Mouse (Mus musculus): ENCODE data around the gene Zfp704.

Zfp704 gene

DNA sequence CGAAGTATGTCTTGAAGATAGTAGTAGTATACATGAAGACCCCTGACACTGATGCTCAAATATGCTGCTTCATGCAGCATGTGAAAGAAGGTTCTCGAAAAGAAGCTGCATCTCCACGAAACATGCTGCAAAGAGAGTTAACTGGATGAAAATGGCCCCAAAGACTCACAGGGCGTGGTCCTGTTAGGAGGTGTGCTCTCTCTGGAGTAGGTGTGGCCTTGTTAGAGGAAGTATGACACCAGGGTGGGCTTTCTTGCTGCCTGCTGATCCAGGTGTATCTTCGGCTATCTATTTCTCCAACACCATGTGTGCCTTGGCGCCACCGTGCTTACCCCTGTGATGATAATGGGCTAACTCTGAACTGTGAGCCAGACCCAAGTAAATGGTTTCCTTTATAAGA is 90.9 kb downstream of the Zfp704 start:
- DNase-seq (ENCODE audit: low spot score in 2 of 2) = no peak

DNA sequence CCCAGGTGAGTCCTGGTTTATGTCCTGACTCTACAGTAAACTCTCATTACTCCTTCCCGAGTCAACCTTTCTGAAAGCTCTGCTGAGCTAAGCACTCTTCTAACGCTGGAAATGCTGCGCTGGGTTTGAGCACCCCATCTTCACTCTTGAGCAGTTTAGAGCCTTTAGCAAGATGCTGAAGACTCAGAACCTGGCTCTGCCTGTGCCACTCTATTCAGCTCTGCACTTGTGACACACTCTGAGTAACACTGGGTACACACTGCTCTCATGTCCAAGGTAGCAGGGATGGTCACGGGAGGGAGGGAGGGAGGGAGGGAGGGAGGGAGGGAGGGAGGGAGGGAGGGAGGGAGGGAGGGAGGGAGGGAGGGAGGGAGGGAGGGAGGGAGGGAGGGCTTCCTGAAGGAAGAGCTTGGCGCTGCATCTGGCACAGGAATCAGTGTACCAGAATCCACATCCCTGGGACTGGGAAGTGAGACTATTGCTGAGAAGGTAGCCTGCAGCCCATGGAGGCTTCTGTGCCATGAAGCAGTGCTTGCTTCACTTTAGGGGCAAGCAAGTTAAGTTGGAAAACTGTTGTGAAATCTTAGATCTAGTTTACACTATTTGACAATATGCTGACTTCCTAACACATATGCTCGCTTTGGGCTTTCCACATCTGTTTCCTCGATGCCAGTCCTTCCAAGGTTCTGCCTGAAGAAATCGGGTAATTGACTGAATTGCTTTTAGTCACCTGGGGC is 93.6 kb downstream of the Zfp704 start:
- DNase-seq (ENCODE audit: low spot score in 2 of 2) = no peak

DNA sequence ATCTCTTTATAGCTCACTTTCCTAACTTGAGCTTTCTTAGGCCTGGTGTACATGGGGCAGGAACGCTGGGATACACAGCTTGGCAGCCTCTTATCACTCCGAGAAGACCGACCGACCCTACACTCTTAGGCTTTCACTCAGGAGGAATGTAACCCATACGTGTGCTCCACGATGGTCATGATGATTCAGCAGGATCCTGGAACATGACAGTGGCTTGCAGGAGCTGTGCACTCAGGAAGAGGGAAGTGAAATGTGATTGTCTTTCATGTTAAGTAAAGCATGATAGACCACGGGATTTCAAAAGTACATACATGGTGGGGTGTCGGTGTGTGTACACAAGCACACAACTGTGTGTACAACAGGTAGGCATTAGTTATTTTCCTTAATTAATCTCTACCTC is 94.4 kb downstream of the Zfp704 start:
- DNase-seq (ENCODE audit: low spot score in 2 of 2) = no peak

DNA sequence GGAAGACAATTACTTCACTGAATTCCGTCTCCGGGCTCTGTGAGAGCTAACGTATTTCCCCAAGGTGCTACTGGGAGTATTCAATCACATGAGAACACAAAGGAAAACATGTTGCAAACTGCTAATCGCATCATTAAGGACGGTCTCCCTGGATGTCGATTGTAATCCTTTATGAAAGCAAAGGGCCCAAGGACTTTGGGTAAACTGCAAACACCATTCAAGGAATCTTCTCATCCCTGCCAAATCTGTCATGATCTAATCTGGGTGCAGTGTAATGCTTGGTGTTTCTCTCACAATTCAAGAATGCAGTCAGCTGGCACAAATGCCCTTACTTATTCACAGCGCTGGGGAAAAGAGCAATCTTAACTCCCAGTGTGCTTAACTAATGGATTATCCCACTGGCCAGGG is 96.2 kb downstream of the Zfp704 start:
- DNase-seq (ENCODE audit: low spot score in 2 of 2) = no peak

DNA sequence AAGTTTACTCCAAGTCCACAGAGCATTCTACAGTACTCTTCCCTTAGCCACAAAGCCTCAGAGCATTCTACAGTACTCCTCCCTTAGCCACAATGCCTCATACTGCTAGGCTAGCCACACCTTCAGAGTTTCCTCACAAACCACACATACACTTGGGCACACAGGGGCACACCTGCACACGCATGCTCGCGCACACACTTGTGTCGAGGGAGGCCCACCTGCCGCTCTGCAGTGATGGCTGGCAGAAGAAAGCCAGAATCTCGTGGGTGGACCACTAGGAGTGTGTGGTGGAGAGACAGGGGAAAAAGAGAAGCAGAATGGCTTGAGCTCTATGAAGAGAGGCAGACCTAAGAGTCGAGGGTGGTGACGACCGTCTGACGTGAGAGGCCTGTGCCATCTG is 97.7 kb downstream of the Zfp704 start:
- DNase-seq (ENCODE audit: low spot score in 2 of 2) = no peak

DNA sequence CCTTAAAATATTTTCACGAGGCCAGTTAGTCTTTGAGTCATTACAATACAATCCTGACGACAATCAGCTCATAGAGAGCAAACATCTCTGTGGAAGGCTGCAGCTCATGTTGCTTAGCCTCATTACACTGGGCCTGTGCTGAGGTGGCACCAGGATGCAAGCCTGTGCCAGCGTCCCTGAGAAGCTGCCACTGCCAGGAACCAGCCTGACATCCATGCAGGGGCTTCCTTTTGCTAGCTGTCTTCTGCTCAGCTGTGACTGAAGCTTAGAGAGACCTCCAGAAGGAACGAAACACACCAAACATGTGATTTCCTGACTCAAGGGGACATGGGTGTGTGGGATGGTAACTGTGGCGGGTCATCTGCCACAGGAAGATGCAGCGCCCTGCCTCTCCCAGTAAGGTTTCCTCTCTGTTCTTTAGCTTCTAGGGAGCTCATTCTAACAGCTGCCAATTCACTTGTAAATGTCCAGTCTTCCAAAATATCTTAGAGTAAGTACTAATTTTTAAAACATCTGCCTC is 104.1 kb downstream of the Zfp704 start:
- no peak for DNase-seq (ENCODE audit: low spot score in 2 of 2)

DNA sequence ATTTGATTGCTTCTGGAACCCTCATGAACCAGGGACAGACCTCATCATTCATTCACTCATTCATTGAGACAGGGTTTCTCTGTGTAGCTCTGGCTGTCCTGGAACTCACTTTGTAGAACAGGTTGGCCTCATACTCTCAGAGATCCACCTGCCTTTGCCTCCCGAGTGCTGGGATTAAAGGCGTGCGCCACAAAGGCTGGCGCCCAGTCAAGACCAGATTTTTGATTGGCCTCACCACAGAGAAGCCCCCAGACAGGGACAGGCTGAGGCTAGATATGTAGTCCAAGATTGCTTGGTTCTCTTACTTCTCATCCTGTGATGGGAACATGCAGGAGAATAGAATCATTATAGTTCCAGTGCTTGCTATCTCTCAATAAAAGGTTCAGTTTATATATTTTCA is 105.5 kb downstream of the Zfp704 start:
- DNase-seq (ENCODE audit: low spot score in 2 of 2) = no peak

DNA sequence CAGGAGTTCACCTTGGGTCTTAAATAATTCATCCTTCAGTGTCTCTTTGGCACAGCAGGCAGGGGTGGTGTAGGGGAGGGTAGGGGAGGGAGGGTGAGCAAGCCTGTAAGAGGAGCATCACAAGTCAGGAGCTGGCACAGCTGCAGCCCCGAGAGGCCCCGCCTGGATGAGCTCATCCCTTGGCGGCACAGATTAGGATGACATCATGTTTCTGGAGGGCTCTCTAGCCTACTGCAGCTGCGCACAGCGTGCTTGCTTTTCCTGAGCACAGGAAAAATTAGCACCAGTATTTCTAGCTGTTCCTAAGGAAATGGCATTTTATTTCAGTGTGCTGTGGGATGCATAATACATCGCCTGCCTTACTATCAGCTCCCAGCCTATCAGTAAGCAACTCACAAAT is 109.2 kb downstream of the Zfp704 start:
- peak; percentile 87 to 94 for DNase-seq (ENCODE audit: low spot score in 2 of 2)

DNA sequence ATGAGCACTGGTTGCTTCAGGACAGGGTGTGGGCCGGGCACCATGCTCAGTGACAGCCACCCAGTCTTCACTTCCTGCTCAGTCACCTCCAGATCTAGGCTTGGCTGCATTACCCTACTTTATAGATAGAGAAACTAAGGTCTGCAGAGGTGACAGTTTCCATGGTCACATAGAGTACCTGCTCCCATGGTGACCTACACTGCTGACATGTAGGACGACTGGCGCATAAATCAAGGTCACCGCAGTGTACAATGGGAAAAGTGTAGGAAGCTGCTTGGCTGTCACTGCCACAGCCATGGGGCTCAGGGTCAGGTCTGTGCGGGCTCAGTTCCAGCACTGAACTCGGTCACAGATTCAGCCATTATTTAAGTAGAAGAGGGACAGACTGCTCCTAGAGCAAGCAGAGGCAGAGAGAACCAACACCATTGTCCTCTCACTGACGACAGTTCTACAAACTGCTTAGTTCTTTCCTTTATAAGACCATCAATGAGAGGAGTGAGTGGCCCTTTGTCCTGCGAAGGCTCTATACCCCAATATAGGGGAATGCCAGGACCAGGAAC is 109.8 kb downstream of the Zfp704 start:
- peak; percentile 30 for DNase-seq (ENCODE audit: low spot score in 2 of 2)

DNA sequence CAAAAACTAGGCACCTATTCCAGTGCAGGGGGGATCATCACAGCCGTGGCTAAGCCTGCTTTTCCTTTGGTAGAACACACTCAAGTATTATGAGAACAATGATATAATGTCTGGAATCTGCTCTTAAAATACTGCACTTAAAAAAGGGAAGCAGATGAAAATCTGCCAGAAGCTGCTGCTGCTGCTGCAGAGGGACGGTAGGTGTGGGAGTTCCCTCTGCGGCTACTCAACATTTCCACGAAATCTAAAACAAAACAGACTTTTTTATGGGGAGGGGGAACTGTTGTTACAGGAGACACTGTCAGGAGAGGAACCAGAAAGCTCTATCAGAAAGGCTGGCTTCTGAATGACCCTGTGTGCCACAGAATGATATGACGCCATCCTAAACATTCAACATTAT is 110.4 kb downstream of the Zfp704 start:
- peak in 1 of 2 experiments; percentile 36 for DNase-seq (ENCODE audit: low spot score in 2 of 2)

DNA sequence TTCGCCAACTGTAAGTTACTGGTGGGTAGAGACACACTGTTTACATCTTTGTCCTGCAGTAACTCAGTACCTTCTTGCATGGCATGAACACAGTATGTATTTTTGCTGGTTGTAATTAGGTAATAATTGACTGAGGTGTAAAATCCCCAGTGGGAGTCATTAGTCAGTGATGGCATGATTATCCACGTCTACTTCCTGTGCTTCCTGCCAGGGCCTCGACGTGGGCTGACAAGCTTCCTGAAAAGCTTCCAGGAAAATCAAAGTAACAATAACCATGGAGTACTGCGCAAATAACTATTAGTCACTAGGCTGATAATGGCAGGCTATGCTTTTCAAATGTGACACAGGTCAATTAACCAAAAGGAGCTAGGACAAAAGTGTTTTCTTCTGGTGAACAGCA is 112.6 kb downstream of the Zfp704 start:
- no peak for DNase-seq (ENCODE audit: low spot score in 2 of 2)

DNA sequence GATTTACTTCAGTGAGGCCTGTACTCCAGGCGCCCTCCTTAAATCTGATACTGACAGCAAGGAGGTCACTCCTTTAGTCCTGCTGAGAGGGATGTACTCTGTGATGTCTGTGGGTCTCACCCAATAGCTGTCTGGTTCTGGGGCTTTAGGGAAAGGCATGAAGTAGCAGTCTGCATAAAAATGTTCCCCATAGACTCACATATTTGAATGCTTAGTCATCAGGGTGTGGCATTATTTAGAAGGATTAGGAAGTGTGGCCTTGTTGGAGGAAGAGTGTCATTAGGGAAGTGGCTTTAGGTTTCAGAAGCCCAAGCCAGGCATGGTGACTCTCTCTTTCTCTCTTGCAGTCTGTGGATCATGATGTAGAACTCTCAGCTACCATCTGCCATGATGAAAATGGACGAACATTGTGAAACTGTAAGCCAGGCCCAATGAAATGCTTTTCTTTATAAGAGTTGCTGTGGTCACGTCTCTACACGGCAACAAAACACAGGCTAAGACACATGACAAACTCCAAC is 118.1 kb downstream of the Zfp704 start:
- no peak for DNase-seq (ENCODE audit: low spot score in 2 of 2)

DNA sequence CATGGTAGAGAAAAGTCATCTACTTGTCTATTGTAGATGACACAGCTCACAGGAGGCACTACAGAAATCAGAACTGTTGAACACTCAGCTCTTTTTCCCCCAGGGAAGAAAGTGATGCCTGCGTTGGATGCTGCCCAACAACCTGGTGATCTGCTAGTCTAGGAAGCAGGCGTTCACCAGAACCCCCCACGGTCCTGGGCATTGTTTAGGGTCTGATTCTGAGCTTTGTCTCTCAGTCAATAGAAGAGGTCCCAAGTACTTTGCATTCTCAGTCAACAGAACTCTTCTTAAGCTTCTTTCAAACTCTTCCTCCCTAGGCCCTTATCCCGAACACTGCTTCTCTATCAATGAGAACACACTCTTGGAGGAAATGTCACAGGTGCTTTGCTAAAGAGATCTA is 122.2 kb downstream of the Zfp704 start:
- no peak for DNase-seq (ENCODE audit: low spot score in 2 of 2)

DNA sequence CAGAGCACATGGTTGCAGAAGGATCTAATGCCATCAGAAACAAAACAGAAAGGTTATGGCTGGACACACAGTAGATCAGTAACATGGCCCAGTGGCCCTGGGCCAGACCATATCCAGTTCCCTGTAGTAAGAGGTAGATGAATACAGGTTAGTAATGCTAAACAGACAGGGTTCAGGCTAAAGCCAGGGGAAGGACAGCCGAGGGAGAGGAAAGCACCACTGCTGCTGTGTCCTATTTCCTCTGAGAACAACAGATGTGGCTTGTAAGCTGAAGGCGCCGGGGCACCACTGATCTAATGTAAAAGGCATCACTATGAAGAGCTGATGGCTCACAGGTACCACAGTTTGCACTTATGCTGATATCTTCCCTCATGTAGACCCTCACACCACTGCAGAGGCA is 124.4 kb downstream of the Zfp704 start:
- DNase-seq (ENCODE audit: low spot score in 2 of 2) = no peak

DNA sequence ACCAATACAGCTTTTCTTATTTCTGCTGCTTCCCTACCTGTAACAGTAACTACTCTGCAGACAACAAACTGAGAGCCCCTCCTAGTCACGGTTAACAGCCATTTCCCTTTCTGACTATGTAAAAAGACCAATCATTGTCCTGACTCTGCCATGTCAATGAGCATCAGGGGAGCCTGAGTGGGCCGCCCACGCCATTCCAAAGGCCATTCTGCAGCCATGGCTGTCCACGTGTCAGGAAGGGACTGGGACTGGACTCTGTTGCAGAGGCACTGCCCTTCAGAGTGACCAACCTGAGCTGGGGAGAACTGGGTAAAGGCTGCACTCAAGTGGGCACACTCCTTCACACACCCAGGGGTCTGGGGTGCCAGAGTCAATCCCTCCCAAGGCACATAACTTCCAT is 127.9 kb downstream of the Zfp704 start:
- no peak for DNase-seq (ENCODE audit: low spot score in 2 of 2)

DNA sequence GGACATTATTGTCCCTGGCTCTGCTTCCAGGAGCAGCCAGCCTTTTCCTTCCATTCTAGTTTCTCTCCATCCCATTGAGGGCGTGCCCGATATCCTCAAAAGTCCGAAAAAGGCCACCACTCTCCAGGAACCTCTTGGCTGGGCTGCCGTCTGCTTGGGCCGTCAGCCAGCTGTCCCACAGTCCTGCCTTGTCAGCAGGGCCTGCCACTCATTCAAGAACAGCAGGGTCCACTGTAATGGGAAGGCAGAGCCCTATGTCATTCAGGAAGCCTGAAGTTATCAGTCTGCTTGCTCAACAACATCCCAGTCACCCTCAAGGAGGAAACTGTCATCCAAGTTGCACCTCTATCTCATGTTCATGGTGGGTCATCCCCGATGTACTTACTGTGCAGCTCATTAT is 128.5 kb downstream of the Zfp704 start:
- DNase-seq (ENCODE audit: low spot score in 2 of 2) = no peak

DNA sequence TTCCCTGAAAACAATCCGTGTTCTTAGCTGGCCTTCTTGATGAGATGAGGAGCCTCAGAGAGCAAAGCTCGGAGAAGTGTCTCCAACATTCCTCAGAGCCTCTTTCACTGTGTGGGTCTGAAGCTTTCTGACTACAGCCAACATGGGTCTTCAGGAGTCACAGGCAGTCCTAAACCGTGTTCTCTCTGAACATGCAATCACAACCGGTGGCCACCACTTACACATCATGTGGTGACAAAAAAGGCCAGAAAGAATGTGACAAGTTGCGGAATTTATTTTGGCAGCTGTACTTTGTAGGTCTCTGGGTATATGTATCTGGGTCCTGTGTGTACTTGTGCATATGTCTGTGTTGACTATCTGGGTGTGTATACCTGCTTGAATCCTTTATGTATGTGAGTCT is 128.9 kb downstream of the Zfp704 start:
- no peak for DNase-seq (ENCODE audit: low spot score in 2 of 2)

DNA sequence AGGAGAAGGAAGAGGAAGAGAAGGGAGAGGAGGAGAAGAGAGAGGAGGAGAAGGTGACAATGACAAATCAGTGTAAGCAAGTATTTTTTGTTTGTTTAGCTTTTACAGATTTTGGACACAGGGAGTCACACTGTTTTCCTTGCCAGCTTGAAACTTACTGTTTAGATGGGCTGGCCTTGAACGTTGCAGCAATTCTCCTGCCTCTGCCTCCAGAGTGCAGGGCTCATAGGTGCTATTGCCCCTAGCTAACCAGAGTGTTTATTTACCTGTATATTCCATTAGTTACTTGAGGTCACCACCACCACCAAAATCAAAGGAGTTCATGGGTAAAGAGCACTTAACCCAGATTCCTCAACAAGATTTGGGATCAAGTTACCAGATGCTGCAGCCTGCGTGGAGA is 132.5 kb downstream of the Zfp704 start:
- DNase-seq (ENCODE audit: low spot score in 2 of 2) = no peak

DNA sequence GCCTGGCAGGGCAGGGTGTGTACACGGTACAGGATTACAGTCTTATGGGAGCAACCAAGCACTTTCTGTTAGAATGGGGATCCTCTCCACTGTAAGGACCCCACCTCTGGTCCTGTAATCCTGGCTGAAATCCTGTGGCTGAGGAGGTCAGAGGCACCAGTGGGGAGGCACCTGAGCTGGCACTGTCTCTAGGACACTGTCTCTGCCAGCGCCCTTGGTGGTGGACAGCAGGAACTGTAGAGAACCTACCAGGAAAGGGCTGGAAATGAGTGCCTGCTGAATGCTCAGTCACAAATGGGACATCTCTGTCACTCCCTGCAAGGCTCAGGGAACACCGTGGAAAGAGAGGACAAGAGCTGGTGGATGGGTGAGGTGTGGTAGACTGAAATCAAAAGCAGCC is 133.5 kb downstream of the Zfp704 start:
- no peak for DNase-seq (ENCODE audit: low spot score in 2 of 2)

DNA sequence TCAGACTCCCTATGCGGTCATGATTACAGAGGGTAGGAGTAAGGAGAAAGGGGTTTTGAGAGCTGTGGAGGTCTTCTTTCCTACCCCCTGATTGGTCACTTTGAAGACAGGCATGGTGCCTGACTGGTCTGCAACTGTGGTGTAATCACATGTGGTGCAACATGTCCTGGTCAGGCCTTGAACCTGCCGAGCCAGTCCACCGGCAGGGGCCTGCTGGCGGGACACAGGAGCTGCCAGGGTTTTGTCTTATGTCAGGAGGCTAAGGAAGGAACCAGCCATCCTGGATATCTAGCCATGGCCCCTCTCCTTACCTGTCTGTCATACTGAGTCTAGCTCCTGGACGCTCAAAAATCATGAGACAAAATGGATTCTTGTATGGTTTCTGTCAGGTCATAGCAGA is 134.4 kb downstream of the Zfp704 start:
- DNase-seq (ENCODE audit: low spot score in 2 of 2) = no peak

DNA sequence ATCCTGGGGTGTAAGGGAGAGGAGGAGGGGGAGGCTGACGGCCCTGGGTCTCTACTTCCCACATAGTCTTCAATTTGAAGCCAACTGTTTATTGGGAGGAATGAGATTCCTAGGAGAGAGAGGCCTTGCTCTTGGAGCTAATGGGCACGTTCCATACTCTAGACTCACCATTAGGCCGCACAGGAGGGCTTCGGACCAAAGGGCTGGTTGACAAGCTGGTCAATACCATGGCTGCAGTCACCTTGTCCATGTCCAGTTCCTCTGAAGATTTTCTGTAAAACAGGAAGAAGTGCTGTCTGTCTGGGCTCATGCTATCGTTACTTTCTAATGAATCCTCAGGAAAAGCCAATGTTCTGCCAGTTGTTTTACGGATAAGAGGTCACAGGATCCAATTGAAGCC is 135.6 kb downstream of the Zfp704 start:
- no peak for DNase-seq (ENCODE audit: low spot score in 2 of 2)

DNA sequence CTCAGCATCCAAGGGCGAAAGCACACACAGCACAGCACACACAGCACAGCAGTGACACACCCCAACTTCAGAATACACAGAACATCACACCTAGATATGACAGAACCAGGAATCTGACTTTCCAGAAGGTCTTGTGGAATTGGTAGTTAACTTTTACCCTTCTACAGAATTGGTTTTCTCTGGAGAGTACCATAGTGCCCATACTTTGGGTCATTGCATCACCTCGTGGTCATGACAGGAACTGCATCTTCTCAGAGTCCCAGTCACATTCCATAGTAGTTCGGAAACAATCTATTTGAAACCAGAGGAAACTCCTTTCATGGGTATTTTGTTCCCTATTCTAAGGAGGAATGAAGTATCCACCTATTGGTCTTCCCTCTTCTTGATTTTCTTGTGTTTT is 143.6 kb downstream of the Zfp704 start:
- DNase-seq (ENCODE audit: low spot score in 2 of 2) = peak; percentile 40 to 71

DNA sequence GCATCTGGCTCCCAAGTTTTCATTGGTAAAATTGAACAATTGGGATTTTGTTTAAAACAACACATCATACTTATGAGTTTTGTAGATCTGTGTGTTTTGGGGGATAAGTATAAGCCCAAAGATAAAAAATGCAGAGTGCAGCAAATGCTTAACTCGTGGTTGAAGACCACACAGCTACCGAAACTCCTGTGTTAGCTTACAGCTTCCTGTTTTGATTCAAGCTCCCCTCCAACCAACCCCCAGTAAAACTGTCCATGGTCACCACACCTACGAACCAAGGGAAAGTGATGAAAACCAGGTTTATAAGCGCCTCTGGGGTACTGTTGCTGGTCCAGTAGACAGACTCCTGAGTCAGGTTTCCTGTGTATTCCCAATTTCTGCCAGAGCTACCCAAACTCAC is 144.2 kb downstream of the Zfp704 start:
- no peak for DNase-seq (ENCODE audit: low spot score in 2 of 2)

Data from frontal cortex, postnatal 36 days (tissue).